Mouse (Mus musculus): ENCODE measurements around the gene Carmil3.

- TF ChIP-seq MAFK (IDR thresholded peaks at IDR 0.05; ENCODE audit: insufficient read depth, low read depth, low read length) (no peak), CHD2 (IDR thresholded peaks at IDR 0.05; ENCODE audit: low read depth, low read length) (no peak), ZNF384 (IDR thresholded peaks at IDR 0.05; ENCODE audit: low read depth, low read length) (no peak), HCFC1 (IDR thresholded peaks at IDR 0.05; ENCODE audit: borderline replicate concordance, insufficient read depth, low read length) (no peak)
Measured at GRCm38 (mm10) chr14:55519604-55520003, 29.2 kb downstream of the Carmil3 start.

Data from ES-E14 (cell line).